Mouse (Mus musculus) ES-Bruce4 (cell line): ENCODE results near the gene Slc19a3.

Experiments used
- CTCF ChIP-seq: IDR thresholded peaks from one replicate; pipeline ENCODE4 v1.8.1; 2011; ENCODE audit warnings: low read depth, low read length
- EP300 ChIP-seq: IDR thresholded peaks from 2 replicates; pipeline ENCODE4 v1.6.1; 2011; ENCODE audit warnings: low read depth, low read length; ENCODE audit not compliant: insufficient read depth
- POLR2A ChIP-seq: IDR thresholded peaks from one replicate; pipeline ENCODE4 v1.8.1; 2011; ENCODE audit warnings: low read length; ENCODE audit not compliant: insufficient read depth

GRCm38 (mm10) chr1:82991596-82991995 lies 46.7 kb downstream of the Slc19a3 start:
- TF ChIP-seq EP300 (no peak), CTCF (no peak), POLR2A (no peak)
